Mouse (Mus musculus) megakaryocyte-erythroid progenitor cell, adult 5-6 weeks (primary cell): ENCODE results near the gene Acsbg1. TPM values are rescaled to one million over a fixed set of nuclear protein-coding genes. Genes with fewer than 3 reads are reported as not detected.

Source experiments
- ATAC-seq: replicated peaks from 2 replicates; pipeline ENCODE4 v1.8.0; 2016; ENCODE audit warnings: mild to moderate bottlenecking, inconsistent platforms; ENCODE audit not compliant: severe bottlenecking, poor library complexity, low FRiP score, low TSS enrichment
- total RNA-seq, 2 experiments: library from RNA; stranded (forward) in 1 of 2; stranded (reverse) in 1 of 2; fragments of 200-1000, 215-1000 nt in 1 of 2; fragments of >200 nt in 1 of 2; fragmentation: Nextera tagmentation in 1 of 2; gene quantifications; 2 replicates each; pipeline ENCODE4 v1.2.3; 2014 to 2017

Acsbg1 gene
- total RNA-seq, 2 experiments from 2014 or later = not detected

GRCm38 (mm10) chr9:54560831-54561601, 100.7 kb downstream of the Acsbg1 start:
- ATAC-seq = no peak

GRCm38 (mm10) chr9:54559771-54560471, 101.7 kb downstream of the Acsbg1 start, which contains the start of gene Cib2:
TSS of gene Cib2 (minus strand) at chr9:54560218.
- peak; percentile 96 for ATAC-seq

GRCm38 (mm10) chr9:54558731-54559130, 102.9 kb downstream of the Acsbg1 start:
- no peak for ATAC-seq

- no peak for ATAC-seq
Measured at GRCm38 (mm10) chr9:54555044-54555443, 106.6 kb downstream of the Acsbg1 start.

Other genes with a start within 250 kb of the Acsbg1 start
- gene Dmxl2, start 160.2 kb downstream of the Acsbg1 start, total RNA-seq (2014; fragmentation: Nextera tagmentation) = 0.26 and 4.0 TPM in 2 replicates
- 0.91 and 2.6 TPM in 2 replicates for gene Dmxl2, start 160.2 kb downstream of the Acsbg1 start, total RNA-seq (2017)
- not detected in 2 replicates for gene Sh2d7, start 122.9 kb downstream of the Acsbg1 start, total RNA-seq (2014; fragmentation: Nextera tagmentation)
- gene Sh2d7, start 122.9 kb downstream of the Acsbg1 start, total RNA-seq (2017) = not detected in 2 replicates
- not detected in 2 replicates for gene Cib2, start 101.7 kb downstream of the Acsbg1 start, total RNA-seq (2014; fragmentation: Nextera tagmentation)
- not detected in 2 replicates for gene Cib2, start 101.7 kb downstream of the Acsbg1 start, total RNA-seq (2017)
- 135 and 146 TPM in 2 replicates for gene Idh3a, start 75.5 kb downstream of the Acsbg1 start, total RNA-seq (2014; fragmentation: Nextera tagmentation)
- 105 and 155 TPM in 2 replicates for gene Idh3a, start 75.5 kb downstream of the Acsbg1 start, total RNA-seq (2017)
- gene Dnaja4, start 37.0 kb upstream of the Acsbg1 start, total RNA-seq (2014; fragmentation: Nextera tagmentation) = 9.2 and 10.4 TPM in 2 replicates
- gene Dnaja4, start 37.0 kb upstream of the Acsbg1 start, total RNA-seq (2017) = 6.1 and 7.4 TPM in 2 replicates
- 94.9 and 125 TPM in 2 replicates for gene Wdr61, start 72.6 kb upstream of the Acsbg1 start, total RNA-seq (2014; fragmentation: Nextera tagmentation)
- 123 and 136 TPM in 2 replicates for gene Wdr61, start 72.6 kb upstream of the Acsbg1 start, total RNA-seq (2017)
- gene Crabp1, start 102.9 kb upstream of the Acsbg1 start, total RNA-seq (2014; fragmentation: Nextera tagmentation) = not detected in 2 replicates
- gene Crabp1, start 102.9 kb upstream of the Acsbg1 start, total RNA-seq (2017) = not detected in 2 replicates
- gene Ireb2, start 201.9 kb upstream of the Acsbg1 start, total RNA-seq (2014; fragmentation: Nextera tagmentation) = 36.6 and 46.6 TPM in 2 replicates
- 17.2 and 41.5 TPM in 2 replicates for gene Ireb2, start 201.9 kb upstream of the Acsbg1 start, total RNA-seq (2017)